Mouse (Mus musculus) olfactory bulb, adult 2 months (tissue): ENCODE data around the gene Myrfl. TPM values are rescaled to one million over a fixed set of nuclear protein-coding genes. Genes with fewer than 3 reads are reported as not detected.

Experiments used
- H3K27ac ChIP-seq: fragments of 200-500 bp; 2 replicates; pipeline ENCODE4 v1.5.1; 2012; ENCODE audit warnings: low read depth, low read length; ENCODE audit not compliant: insufficient read depth
- H3K4me1 ChIP-seq: fragments of 200-500 bp; 2 replicates; pipeline ENCODE4 v1.6.1; 2012; ENCODE audit warnings: low read length; ENCODE audit not compliant: control insufficient read depth, insufficient read depth
- H3K4me3 ChIP-seq: fragments of 200-500 bp; 2 replicates; pipeline ENCODE4 v1.5.1; 2012; ENCODE audit warnings: mild to moderate bottlenecking, low read depth, low read length, moderate library complexity; ENCODE audit not compliant: insufficient read depth
- CTCF ChIP-seq: fragments of 200-500 bp; IDR thresholded peaks from 2 replicates; pipeline ENCODE4 v1.5.1; 2012; ENCODE audit warnings: low read depth, mild to moderate bottlenecking, low read length, moderate library complexity; ENCODE audit not compliant: insufficient read depth
- POLR2A ChIP-seq: fragments of 200-500 bp; IDR thresholded peaks from 2 replicates; pipeline ENCODE4 v1.6.1; 2012; ENCODE audit warnings: mild to moderate bottlenecking, low read depth, low read length, moderate library complexity; ENCODE audit not compliant: insufficient read depth
- WGBS: fragments of 180-500 bp; shearing (Covaris S2); methylation state at CpG from one replicate; pipeline ENCODE4 v1.1.7; 2018; 5-methylcytosine and 5-hydroxymethylcytosine counted together
- polyA plus RNA-seq: library from polyadenylated mRNA; stranded (reverse); fragments of >200 nt; gene quantifications from 2 replicates; pipeline ENCODE4 v1.2.4, GENCODE M21; 2012; ENCODE audit warnings: low replicate concordance; ENCODE audit not compliant: missing spikeins, insufficient read depth, insufficient read length

Myrfl gene
- polyA plus RNA-seq, 1 experiment: not detected

GRCm38 (mm10) chr10:116735607-116736006, 161.1 kb downstream of the Myrfl start:
- Histone ChIP-seq H3K4me1 (peaks cover 12% of the 10 kb centered on the region), H3K4me3 (no peak overlapping the region), H3K27ac (no peak overlapping the region)
- TF ChIP-seq POLR2A (no peak), CTCF (no peak)
- 51% methylated on average over 8 of the region's 8 CpGs for WGBS

DNA sequence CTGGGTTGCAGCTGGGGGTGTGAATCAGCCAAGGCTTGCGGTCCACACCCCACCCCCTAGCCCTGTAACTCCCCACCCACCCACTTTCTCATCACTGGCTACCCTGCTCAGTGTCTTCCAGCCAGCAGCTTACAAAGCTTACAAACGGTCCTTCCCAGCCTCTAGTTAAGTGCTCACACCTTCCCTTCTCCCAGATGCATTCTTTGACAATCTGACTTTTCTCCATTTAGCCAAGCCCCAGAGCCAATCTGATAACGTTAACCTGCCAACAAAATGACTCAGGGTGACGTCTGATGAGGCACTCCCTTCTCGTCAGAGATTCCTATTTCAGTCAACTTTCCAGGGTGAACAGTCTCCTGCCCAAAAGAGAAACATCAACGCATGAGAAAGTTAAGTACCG, 163.1 kb downstream of the Myrfl start:
- TF ChIP-seq POLR2A: no peak
- no peak for TF ChIP-seq CTCF
- Histone ChIP-seq H3K27ac (no peak overlapping the region), H3K4me1 (peaks cover 1% of the 10 kb centered on the region), H3K4me3 (no peak overlapping the region)
- WGBS: 80% methylated on average over 7 of the region's 7 CpGs

DNA sequence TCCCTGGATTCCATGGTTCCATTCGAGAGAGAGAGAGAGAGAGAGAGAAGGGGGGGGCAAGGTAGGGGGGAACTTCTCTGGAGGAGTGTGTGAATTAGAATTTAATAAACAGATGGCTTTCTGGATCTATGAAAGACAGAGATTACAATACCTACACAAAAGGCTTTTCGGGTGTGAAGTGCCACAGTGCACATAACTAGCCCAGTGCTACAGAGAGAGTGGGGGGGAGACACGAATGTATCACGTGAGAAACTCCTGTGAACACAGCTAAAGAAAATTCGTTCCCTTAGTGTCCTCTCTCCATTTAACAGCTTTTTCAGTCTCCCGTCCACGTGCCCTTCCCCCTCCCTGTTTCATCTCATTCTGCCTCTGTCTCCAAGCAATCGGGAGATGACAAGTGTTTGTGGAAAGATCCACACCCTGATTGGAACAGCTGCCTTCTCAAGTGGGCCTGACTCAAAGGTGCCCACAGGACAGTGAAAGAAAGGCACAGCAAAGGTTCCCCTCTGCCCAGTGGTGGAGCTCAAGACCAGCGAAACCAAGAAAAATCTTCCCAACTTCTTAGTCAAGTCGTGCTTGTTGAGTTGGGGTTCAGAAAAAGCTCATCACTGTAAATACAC, 166.6 kb downstream of the Myrfl start:
- H3K4me1 ChIP-seq: no peaks in the 10 kb centered on the region
- TF ChIP-seq POLR2A (no peak), CTCF (no peak)
- H3K4me3 ChIP-seq: no peak overlapping the region
- WGBS: 78% methylated on average over 10 of the region's 10 CpGs
- H3K27ac ChIP-seq: no peak overlapping the region

GRCm38 (mm10) chr10:116728860-116729259, 167.9 kb downstream of the Myrfl start:
- no peak overlapping the region for H3K27ac ChIP-seq
- H3K4me3 ChIP-seq: no peak overlapping the region
- H3K4me1 ChIP-seq: no peaks in the 10 kb centered on the region
- WGBS: 89% methylated on average over 9 of the region's 10 CpGs
- no peak for TF ChIP-seq CTCF
- no peak for TF ChIP-seq POLR2A

DNA sequence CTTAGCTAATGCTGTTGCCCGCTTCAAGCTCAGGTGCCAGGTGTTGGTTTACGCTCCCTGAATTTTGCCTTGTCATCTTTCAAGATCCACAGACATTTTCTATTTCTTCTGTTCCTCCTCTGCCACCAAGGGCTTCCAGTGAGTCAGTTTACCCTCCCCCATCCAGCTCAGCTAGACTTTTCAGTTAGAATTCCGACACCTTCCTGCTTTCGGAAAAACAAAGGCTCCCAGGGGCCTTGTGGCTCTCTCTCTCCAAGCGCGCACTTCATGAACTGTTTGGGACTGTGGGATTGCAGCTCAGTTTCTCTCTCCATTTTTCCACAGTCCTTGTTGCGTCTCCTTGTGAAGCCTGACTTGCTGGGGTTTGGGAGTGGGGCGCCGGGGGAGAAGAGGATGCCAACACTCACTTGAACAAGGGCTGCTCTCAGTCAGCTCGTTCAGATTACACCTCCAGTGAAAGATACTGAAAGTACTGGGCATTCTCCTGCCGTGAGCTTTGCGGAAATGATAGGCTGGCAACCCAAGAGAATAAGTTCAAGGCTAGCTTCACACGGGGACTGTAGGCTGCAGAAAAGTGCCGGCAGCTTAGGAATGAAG, 168.9 kb downstream of the Myrfl start:
- Histone ChIP-seq H3K4me1 (no peaks in the 10 kb centered on the region), H3K27ac (no peak overlapping the region), H3K4me3 (no peak overlapping the region)
- TF ChIP-seq CTCF: no peak
- TF ChIP-seq POLR2A: no peak
- 44% methylated on average over 14 of the region's 14 CpGs for WGBS

Other genes starting within 250 kb of the Myrfl start
- gene Rab3ip, start 53.9 kb upstream of the Myrfl start, polyA plus RNA-seq: not detected in 2 replicates
- gene Gm10271, start 75.7 kb upstream of the Myrfl start, polyA plus RNA-seq: not detected in 2 replicates
- gene Best3, start 89.4 kb upstream of the Myrfl start, polyA plus RNA-seq: not detected in 2 replicates
- gene Lrrc10, start 148.4 kb upstream of the Myrfl start, polyA plus RNA-seq: not detected in 2 replicates
- gene Cct2, start 166.9 kb upstream of the Myrfl start, polyA plus RNA-seq: not detected in 2 replicates